Mouse (Mus musculus) neural tube, embryonic 14.5 days (tissue): Measurements from ENCODE around the gene Obscn. TPM values are rescaled to one million over a fixed set of nuclear protein-coding genes. Genes with fewer than 3 reads are reported as not detected.

Source experiments
- ATAC-seq: fragments of 200-750 bp; cut with Nextera tagmentation; 2 replicates; pipeline ENCODE4 v1.8.0; 2017; ENCODE audit warnings: low read depth, mild to moderate bottlenecking, moderate TSS enrichment, moderate library complexity
- H3K27ac ChIP-seq: fragments of 300-500 bp; sonication (generic); 2 replicates; pipeline ENCODE4 v1.5.1; 2014; ENCODE audit warnings: low read depth, mild to moderate bottlenecking, control low read depth, low read length, moderate library complexity, mixed read lengths
- H3K27me3 ChIP-seq: fragments of 300-500 bp; sonication (generic); 2 replicates; pipeline ENCODE4 v1.6.1; 2014; ENCODE audit warnings: low read length; ENCODE audit not compliant: control insufficient read depth, insufficient read depth
- H3K36me3 ChIP-seq: fragments of 300-500 bp; sonication (generic); 2 replicates; pipeline ENCODE4 v1.6.1; 2014; ENCODE audit warnings: low read length, mixed read lengths; ENCODE audit not compliant: control insufficient read depth, insufficient read depth
- H3K4me1 ChIP-seq: fragments of 300-500 bp; sonication (generic); 2 replicates; pipeline ENCODE4 v1.6.1; 2014; ENCODE audit warnings: low read length; ENCODE audit not compliant: control insufficient read depth, insufficient read depth
- H3K4me2 ChIP-seq: fragments of 300-500 bp; sonication (generic); 2 replicates; pipeline ENCODE4 v1.6.1; 2014; ENCODE audit warnings: mild to moderate bottlenecking, low read depth, low read length, control low read depth
- H3K4me3 ChIP-seq: fragments of 300-500 bp; sonication (generic); 2 replicates; pipeline ENCODE4 v1.5.1; 2014; ENCODE audit warnings: low read depth, low read length, control low read depth, mixed read lengths
- H3K9ac ChIP-seq: fragments of 300-500 bp; sonication (generic); replicated peaks from 2 replicates; pipeline ENCODE4 v1.6.1; 2014; ENCODE audit warnings: low read depth, mild to moderate bottlenecking, control low read depth, low read length, mixed read lengths
- H3K9me3 ChIP-seq: fragments of 300-500 bp; sonication (generic); 2 replicates; pipeline ENCODE4 v1.6.1; 2016; ENCODE audit warnings: low read length; ENCODE audit not compliant: control insufficient read depth
- WGBS: fragments of 180-500 bp; shearing (Covaris S2); extraction: QIAGEN DNeasy Blood & Tissue Kit; methylation state at CpG from one replicate; pipeline ENCODE4 v1.1.7; 2014; 5-methylcytosine and 5-hydroxymethylcytosine counted together
- polyA plus RNA-seq: library from polyadenylated mRNA; unstranded; fragments of >200 nt; fragmentation: Nextera tagmentation; extraction: Ambion mirVana; gene quantifications from 2 replicates; pipeline ENCODE4 v1.2.1, GENCODE M21; 2014

Gene Obscn
- polyA plus RNA-seq, 1 experiment from 2014 or later: 0.74 TPM

DNA sequence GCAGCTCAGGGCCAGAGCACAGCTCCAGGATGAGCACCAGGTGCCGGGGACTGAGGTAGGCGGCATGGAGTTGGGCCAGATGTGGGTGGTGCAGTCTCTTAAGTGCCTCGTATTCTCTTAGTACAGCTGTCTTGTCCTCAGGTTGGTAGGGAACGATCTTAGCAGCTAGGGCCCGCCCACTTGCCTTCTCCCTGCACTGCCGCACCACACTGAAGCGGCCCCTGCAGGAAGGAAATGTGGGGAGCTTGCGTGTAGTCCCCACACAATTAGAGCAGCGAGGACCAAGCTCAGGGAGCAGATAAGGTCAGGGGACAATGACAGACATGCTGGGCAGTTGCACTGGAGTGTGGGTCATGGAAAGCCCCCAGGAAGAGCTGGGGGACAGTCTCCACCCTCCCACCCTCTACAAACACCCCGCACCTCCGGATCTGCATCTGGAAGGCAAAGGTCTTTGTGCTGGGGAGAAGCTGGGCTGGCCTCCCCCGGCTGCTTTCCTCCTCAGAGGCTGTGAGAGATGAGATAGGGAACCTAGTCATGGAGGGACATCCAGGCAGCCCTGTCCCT, 140.3 kb downstream of the Obscn start:
- no peaks in the 10 kb centered on the region for H3K9me3 ChIP-seq
- H3K27ac ChIP-seq: no peak overlapping the region
- H3K9ac ChIP-seq: no peak overlapping the region
- H3K36me3 ChIP-seq: peaks cover 1% of the 10 kb centered on the region; the same call in 1 of the 2 replicates
- H3K27me3 ChIP-seq: peaks cover 4% of the 10 kb centered on the region; the same call in 1 of the 2 replicates
- no peaks in the 10 kb centered on the region for H3K4me1 ChIP-seq
- H3K4me3 ChIP-seq: no peak overlapping the region
- no peak overlapping the region for H3K4me2 ChIP-seq
- ATAC-seq: no peak
- WGBS: 60% methylated on average over 12 of the region's 12 CpGs

DNA sequence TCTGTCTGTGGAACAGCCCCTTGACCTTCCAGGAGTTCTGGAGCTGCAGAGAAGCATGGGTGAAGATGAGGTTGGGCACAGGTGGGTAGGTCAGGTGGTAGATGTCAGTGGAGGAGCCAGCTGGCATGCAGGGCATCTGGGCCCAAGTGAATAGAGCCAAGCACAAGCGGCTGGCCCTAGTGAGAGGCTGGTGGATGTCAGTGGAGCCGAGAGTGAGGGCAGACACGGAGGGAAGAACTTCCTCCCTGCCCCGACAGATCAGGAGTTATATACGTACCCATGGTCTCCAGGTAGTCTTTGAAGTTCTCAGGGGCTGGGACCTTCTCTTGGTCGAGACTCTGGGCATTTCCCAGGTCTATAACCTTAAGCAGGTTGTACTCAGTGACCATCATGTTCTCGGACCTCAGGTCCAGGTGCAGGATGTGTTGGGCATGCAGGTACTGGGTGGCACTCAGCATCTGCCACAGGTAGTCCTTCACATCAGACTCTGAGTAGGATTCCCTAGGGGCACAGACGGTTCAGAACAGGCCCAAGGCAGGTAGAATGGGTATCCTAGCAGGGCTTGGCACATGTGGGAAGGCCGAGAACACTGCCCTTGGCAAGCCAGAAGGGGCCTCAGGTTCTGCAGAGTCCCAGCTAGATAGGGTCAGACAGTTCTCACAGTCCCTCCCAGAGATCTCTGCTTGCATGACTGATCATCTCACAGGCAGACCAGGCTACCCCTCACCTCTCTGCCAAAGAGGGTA, 141.0 kb downstream of the Obscn start:
- Histone ChIP-seq H3K4me2 (peak overlapping the region; percentile 60), H3K27me3 (peaks cover 4% of the 10 kb centered on the region; the same call in 1 of the 2 replicates), H3K9me3 (no peaks in the 10 kb centered on the region), H3K36me3 (peaks cover 7% of the 10 kb centered on the region), H3K9ac (0 out of 2 replicates have a peak overlapping the region, but pooled peaks have one; percentile 55), H3K4me1 (no peaks in the 10 kb centered on the region), H3K27ac (no peak overlapping the region), H3K4me3 (no peak overlapping the region; the same call in 1 of the 2 replicates)
- WGBS: 84% methylated on average over 9 of the region's 9 CpGs
- ATAC-seq: no peak; the same call in 1 of the 2 replicates

DNA sequence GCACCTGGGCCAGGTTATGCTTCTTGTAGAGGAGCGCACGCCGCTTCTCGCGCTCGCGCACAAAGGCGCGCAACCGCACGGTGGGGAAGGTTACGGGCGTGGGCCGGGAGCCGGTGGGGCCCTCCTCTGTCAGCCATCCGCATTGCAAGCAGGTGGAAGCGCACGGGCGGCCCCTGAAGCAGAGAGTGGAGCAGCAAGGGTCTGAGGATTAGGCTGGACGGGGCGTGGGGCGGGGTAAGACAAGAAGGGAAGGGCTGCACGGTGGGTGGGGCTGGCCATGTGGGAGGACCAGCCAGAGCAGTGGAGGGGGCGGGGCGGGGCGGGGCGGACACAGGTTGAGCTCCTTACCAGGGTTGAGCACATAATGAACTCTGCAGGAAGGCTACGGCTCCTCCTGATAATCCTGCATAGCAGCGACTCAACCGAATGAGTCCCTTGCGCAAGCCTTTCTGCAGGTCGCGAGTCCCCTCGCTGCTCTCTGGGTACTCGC, 141.8 kb downstream of the Obscn start:
- 1% methylated on average over 31 of the region's 35 CpGs for WGBS

DNA sequence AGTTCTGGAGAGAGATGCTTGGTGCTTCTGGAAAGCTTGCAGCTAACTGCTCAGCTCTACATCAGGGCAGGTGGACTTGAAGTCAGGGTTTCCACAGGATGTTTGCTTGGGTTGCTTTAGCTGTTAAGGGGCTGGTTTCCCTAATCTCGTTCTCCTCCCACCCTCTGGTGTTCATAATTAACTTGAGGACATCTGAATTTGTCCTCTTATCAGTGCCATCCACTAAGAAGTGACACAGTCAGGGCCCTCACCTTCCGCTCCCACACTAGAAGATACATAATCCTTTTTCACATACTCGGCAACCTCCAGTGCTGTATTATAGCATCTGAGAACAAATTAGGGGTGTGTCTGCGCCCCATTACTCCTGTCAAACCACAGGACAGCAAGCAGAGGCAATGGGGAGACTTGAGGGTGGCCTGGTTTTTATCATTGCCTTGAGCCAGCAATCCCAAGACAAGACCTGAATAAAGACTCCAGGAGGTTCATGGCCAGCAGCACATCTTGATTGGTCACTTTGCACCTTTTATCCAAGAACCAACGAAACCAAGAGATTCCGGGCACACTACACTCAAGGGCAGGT, 143.0 kb downstream of the Obscn start:
- Histone ChIP-seq H3K4me1 (no peaks in the 10 kb centered on the region), H3K27ac (no peak overlapping the region), H3K27me3 (peaks cover 4% of the 10 kb centered on the region; the same call in 1 of the 2 replicates), H3K9ac (no peak overlapping the region), H3K4me2 (no peak overlapping the region), H3K9me3 (no peaks in the 10 kb centered on the region), H3K4me3 (no peak overlapping the region), H3K36me3 (peaks cover 26% of the 10 kb centered on the region)
- 83% methylated on average over 6 of the region's 6 CpGs for WGBS
- ATAC-seq: no peak

More for the DNA sequence above, 141.8 kb downstream of the Obscn start:
- Histone ChIP-seq H3K4me3 (peak overlapping the region; percentile 33), H3K4me1 (no peaks in the 10 kb centered on the region), H3K27me3 (peaks cover 4% of the 10 kb centered on the region; the same call in 1 of the 2 replicates), H3K9ac (peak overlapping the region; percentile 55), H3K9me3 (no peaks in the 10 kb centered on the region), H3K4me2 (peak overlapping the region; percentile 60), H3K27ac (no peak overlapping the region), H3K36me3 (peaks cover 15% of the 10 kb centered on the region)
- ATAC-seq: peak; percentile 59

DNA sequence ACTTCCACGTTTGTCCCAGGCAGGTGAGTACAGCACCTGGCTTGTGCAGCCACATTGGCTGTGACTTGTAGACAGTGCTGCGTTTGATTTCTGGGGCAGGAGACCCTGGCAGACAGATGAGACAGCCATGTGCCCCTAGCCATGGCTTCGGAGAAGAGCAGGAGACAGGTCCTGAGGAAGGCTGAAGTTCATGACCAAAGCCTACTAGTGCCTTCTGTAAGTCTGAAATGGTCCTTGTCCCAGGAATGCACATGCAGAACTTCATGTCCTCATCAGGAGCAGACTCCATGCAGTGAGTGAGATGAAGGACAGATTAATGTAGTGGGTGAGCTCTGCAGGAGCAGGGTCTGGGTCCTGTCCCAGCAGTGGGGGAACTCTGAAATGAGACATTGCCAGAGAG, 144.3 kb downstream of the Obscn start:
- 81% methylated on average over 3 of the region's 3 CpGs for WGBS
- ATAC-seq: no peak
- H3K9me3 ChIP-seq: no peaks in the 10 kb centered on the region
- no peak overlapping the region for H3K9ac ChIP-seq
- no peak overlapping the region for H3K4me3 ChIP-seq
- no peak overlapping the region for H3K27ac ChIP-seq
- peaks cover 26% of the 10 kb centered on the region for H3K36me3 ChIP-seq
- peaks cover 4% of the 10 kb centered on the region; the same call in 1 of the 2 replicates for H3K27me3 ChIP-seq
- H3K4me2 ChIP-seq: no peak overlapping the region
- no peaks in the 10 kb centered on the region for H3K4me1 ChIP-seq

DNA sequence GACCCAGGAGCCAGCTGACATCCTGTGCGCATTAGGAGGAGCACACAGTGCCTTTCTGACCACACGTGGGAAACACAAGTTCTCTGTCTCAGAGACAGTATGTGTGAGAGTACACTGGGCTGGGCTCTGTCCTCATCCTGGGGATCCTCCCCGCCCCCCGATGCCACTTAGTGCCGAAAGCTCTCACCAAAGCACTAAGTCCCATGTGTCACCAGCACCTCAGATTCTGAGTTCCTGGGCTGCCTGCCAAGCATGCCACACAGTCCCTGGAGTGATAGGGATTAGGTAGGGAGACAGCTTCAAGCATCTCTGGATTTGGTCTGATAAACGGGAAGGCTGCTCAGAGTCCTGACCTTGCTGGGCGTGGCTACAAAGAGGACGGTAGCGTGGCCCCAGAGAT, 145.4 kb downstream of the Obscn start:
- H3K27ac ChIP-seq: no peak overlapping the region
- no peak overlapping the region for H3K4me3 ChIP-seq
- H3K4me1 ChIP-seq: no peaks in the 10 kb centered on the region
- no peak for ATAC-seq
- peaks cover 34% of the 10 kb centered on the region for H3K36me3 ChIP-seq
- H3K4me2 ChIP-seq: no peak overlapping the region
- peaks cover 4% of the 10 kb centered on the region; the same call in 1 of the 2 replicates for H3K27me3 ChIP-seq
- no peaks in the 10 kb centered on the region for H3K9me3 ChIP-seq
- no peak overlapping the region for H3K9ac ChIP-seq
- 89% methylated on average over 9 of the region's 9 CpGs for WGBS

DNA sequence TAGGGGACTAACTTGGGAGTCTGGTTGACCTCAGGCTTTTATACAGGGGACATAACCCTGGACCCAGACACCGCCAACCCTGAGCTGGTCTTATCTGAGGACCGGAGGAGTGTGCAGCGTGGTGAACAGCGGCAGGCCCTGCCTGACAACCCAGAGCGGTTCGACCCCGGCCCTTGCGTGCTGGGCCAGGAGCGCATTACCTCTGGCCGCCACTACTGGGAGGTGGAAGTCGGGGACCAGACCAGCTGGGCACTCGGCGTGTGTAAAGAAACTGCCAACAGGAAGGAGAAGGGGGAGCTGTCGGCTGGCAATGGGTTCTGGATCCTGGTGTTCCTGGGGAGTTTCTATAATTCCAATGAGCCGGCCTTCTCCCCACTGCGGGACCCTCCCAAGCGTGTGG, 146.1 kb downstream of the Obscn start:
- Histone ChIP-seq H3K27me3 (peaks cover 4% of the 10 kb centered on the region; the same call in 1 of the 2 replicates), H3K36me3 (peaks cover 35% of the 10 kb centered on the region), H3K9ac (no peak overlapping the region), H3K4me1 (no peaks in the 10 kb centered on the region), H3K27ac (no peak overlapping the region), H3K9me3 (no peaks in the 10 kb centered on the region), H3K4me2 (no peak overlapping the region), H3K4me3 (no peak overlapping the region)
- no peak for ATAC-seq
- 89% methylated on average over 17 of the region's 17 CpGs for WGBS

DNA sequence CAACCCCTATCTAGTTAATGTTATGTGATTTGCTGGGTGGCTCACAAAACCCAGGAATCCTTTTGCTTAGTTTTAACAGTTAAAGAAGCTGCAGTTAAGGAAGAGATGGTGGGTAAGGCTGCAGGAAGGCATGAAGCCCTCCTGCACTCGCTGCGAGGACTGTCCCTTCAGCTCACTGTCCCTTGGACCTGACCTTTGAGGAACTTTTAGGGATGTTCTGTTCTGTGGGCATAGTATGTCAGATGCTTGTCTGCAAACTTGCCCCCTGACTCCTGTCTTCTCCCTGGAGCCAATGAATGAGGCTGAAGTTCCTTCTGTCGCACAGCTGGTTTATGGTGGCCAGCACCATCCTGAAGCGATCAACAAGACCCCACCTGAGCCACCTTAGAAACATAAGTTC, 147.0 kb downstream of the Obscn start:
- no peak overlapping the region for H3K4me2 ChIP-seq
- no peaks in the 10 kb centered on the region for H3K27me3 ChIP-seq
- no peak for ATAC-seq
- H3K4me1 ChIP-seq: no peaks in the 10 kb centered on the region
- H3K9me3 ChIP-seq: no peaks in the 10 kb centered on the region
- no peak overlapping the region for H3K9ac ChIP-seq
- H3K4me3 ChIP-seq: no peak overlapping the region
- 99% methylated on average over 4 of the region's 4 CpGs for WGBS
- H3K36me3 ChIP-seq: peaks cover 41% of the 10 kb centered on the region
- no peak overlapping the region for H3K27ac ChIP-seq
